Comparison of ENCODE assay signal across 29 mouse cellular contexts in the genomic region with DNA sequence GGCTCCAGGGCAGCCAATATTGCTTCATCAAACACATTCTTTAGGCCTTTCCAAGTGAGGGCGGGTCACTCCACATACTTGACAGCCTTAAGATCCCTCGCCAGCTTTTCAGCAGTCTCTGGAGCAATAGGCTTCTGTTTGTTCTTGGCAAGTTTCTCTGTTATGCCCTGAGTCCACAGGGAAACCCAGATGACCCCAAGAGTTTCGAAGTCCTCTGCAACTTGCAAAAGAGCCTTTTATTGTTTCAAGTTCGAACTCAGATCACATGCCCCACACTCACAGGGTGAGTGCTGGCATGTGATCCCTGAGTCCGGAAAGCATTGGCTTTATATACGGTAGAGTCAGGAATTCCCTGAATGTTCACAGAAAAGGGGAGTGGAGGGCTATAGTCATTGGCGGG. TPM values are rescaled to one million over a fixed set of nuclear protein-coding genes. Genes with fewer than 3 reads are reported as not detected.
DNase-seq lines count a peak whose midpoint lies in the region; ATAC-seq and TF ChIP-seq lines count a peak whose summit lies in the region.
"Had no signal": no experiment of that assay in that cellular context is flagged by ENCODE, and none has a peak within 500 bp of the region (broad histone marks: within the 10 kb centered on the region; RNA-seq: fewer than 3 reads in every experiment).

No protein-coding gene starts in this region.

- H3K4me1 ChIP-seq in lung, embryonic 15.5 days = no peaks in the 10 kb centered on the region
- no peaks in the 10 kb centered on the region for H3K4me1 ChIP-seq in stomach, postnatal 0 days (replicated peaks; ENCODE audit: control insufficient read depth, insufficient read depth)
- H3K4me1 ChIP-seq in liver, embryonic 12.5 days = no peaks in the 10 kb centered on the region
- H3K4me1 ChIP-seq: forebrain, embryonic 10.5 days; heart, embryonic 12.5 days; hindbrain, embryonic 13.5 days; limb, embryonic 12.5 days; liver, embryonic 13.5 days; midbrain, embryonic 12.5 days had no signal

- no peak overlapping the region for H3K4me3 ChIP-seq in lung, embryonic 15.5 days
- no peak overlapping the region for H3K4me3 ChIP-seq in stomach, postnatal 0 days (ENCODE audit: low read depth, low read length)
- no peak overlapping the region for H3K4me3 ChIP-seq in liver, embryonic 12.5 days
- H3K4me3 ChIP-seq: forebrain, embryonic 10.5 days; gastrocnemius, adult 2 months; heart, embryonic 12.5 days; hindbrain, embryonic 13.5 days; limb, embryonic 12.5 days; liver, embryonic 13.5 days; midbrain, embryonic 12.5 days had no signal

- H3K27ac ChIP-seq in lung, embryonic 15.5 days = 0 out of 2 replicates have a peak overlapping the region, but pooled peaks have one; percentile 21
- H3K27ac ChIP-seq in stomach, postnatal 0 days (replicated peaks) = no peak overlapping the region
- no peak overlapping the region for H3K27ac ChIP-seq in liver, embryonic 12.5 days
- H3K27ac ChIP-seq: forebrain, embryonic 10.5 days; gastrocnemius, adult 2 months; hindbrain, embryonic 13.5 days; limb, embryonic 12.5 days; liver, embryonic 13.5 days; midbrain, embryonic 12.5 days had no signal

- no peak overlapping the region for H3K4me2 ChIP-seq in lung, embryonic 15.5 days
- no peak overlapping the region for H3K4me2 ChIP-seq in stomach, postnatal 0 days (replicated peaks; ENCODE audit: low read depth)
- H3K4me2 ChIP-seq in liver, embryonic 12.5 days = no peak overlapping the region
- H3K4me2 ChIP-seq: heart, embryonic 12.5 days; hindbrain, embryonic 13.5 days; limb, embryonic 12.5 days; liver, embryonic 13.5 days; midbrain, embryonic 12.5 days had no signal

- H3K36me3 ChIP-seq in lung, embryonic 15.5 days = no peaks in the 10 kb centered on the region
- no peaks in the 10 kb centered on the region for H3K36me3 ChIP-seq in stomach, postnatal 0 days (ENCODE audit: control insufficient read depth, insufficient read depth, low read length)
- H3K36me3 ChIP-seq in liver, embryonic 12.5 days = no peaks in the 10 kb centered on the region
- H3K36me3 ChIP-seq: forebrain, embryonic 10.5 days; G1E; heart, embryonic 12.5 days; hindbrain, embryonic 13.5 days; limb, embryonic 12.5 days; liver, embryonic 13.5 days; midbrain, embryonic 12.5 days had no signal

- WGBS in lung, embryonic 15.5 days = 58% methylated on average over 7 of the region's 7 CpGs
- WGBS in stomach, postnatal 0 days = 63% methylated on average over 7 of the region's 7 CpGs
- 62% methylated on average over 7 of the region's 7 CpGs for WGBS in liver, embryonic 12.5 days (ENCODE audit: insufficient replicate concordance)

- no peak for ATAC-seq in lung, embryonic 15.5 days (ENCODE audit: borderline replicate concordance, extremely low read depth, low FRiP score, low TSS enrichment)
- ATAC-seq in stomach, postnatal 0 days (ENCODE audit: low FRiP score, low TSS enrichment) = no peak
- no peak for ATAC-seq in liver, embryonic 12.5 days
- ATAC-seq: inflammation-experienced regulatory T-cells, adult 6 months had no signal

- no peaks in the 10 kb centered on the region for H3K27me3 ChIP-seq in lung, embryonic 15.5 days
- H3K27me3 ChIP-seq in stomach, postnatal 0 days (ENCODE audit: control insufficient read depth, insufficient read depth, low read length) = no peaks in the 10 kb centered on the region
- H3K27me3 ChIP-seq in liver, embryonic 12.5 days (replicated peaks) = no peaks in the 10 kb centered on the region
- H3K27me3 ChIP-seq: heart, embryonic 12.5 days; hindbrain, embryonic 13.5 days; limb, embryonic 12.5 days; liver, embryonic 13.5 days; midbrain, embryonic 12.5 days had no signal

- TF ChIP-seq EP300 in stomach, postnatal 0 days (optimal IDR thresholded peaks at IDR 0.05) = no peak

- DNase-seq in adrenal gland, adult 2 months = peak; percentile 8
- DNase-seq in adrenal gland, postnatal 4 days (ENCODE audit: low spot score in 2 of 2) = no peak
- peak; percentile 62 for DNase-seq in adipocyte (ENCODE audit: low spot score)
- peak; percentile 34 to 67 for DNase-seq in lung, postnatal 4 days
- DNase-seq in stomach, postnatal 0 days (ENCODE audit: low spot score) = no peak
- no peak for DNase-seq in kidney, postnatal 36 days
- DNase-seq: cerebellum, postnatal 10 days; embryo, embryonic 11 days; gastrocnemius, adult 2 months; heart, postnatal 14 days; kidney, postnatal 4 days; liver, embryonic 13.5 days; retina, postnatal 1 day; thymus, postnatal 36 days had no signal

- H3K9ac ChIP-seq in lung, embryonic 15.5 days = no peak overlapping the region
- H3K9ac ChIP-seq in stomach, postnatal 0 days (ENCODE audit: low read length) = no peak overlapping the region
- H3K9ac ChIP-seq in liver, embryonic 12.5 days = no peak overlapping the region
- H3K9ac ChIP-seq: heart, embryonic 12.5 days; hindbrain, embryonic 13.5 days; limb, embryonic 12.5 days; liver, embryonic 13.5 days; midbrain, embryonic 12.5 days had no signal

- no peaks in the 10 kb centered on the region for H3K9me3 ChIP-seq in lung, embryonic 15.5 days
- H3K9me3 ChIP-seq in stomach, postnatal 0 days (ENCODE audit: control insufficient read depth, low read length) = no peaks in the 10 kb centered on the region; the same call in 1 of the 2 replicates
- H3K9me3 ChIP-seq in liver, embryonic 12.5 days (replicated peaks) = peaks cover 3% of the 10 kb centered on the region; the same call in 1 of the 2 replicates
- H3K9me3 ChIP-seq: G1E had no signal

- TF ChIP-seq CTCF in stomach, postnatal 0 days (IDR thresholded peaks at IDR 0.05; ENCODE audit: low read depth) = no peak

RNA-seq across cellular contexts. Expression of a gene that starts 24.8 kb away (rescaled TPM):
- not detected for total RNA-seq in adrenal gland, adult 2 months (2021)
- polyA plus RNA-seq in adrenal gland, adult 2 months (2012; rRNA removed) = not detected in 2 replicates
- total RNA-seq in adrenal gland, postnatal 4 days (2021) = not detected
- not detected in 2 replicates for polyA plus RNA-seq in lung, embryonic 15.5 days (2015; fragmentation: Nextera tagmentation; extraction: Ambion mirVana)
- polyA plus RNA-seq in stomach, postnatal 0 days (2015; fragmentation: Nextera tagmentation; extraction: Ambion mirVana) = not detected in 2 replicates
- not detected in 2 replicates for polyA plus RNA-seq in liver, embryonic 12.5 days (2016; fragmentation: Nextera tagmentation; extraction: Ambion mirVana)
- total RNA-seq: gastrocnemius, adult 2 months; heart, postnatal 14 days; layer of hippocampus, postnatal 10 days; monocyte, adult 5-6 weeks had no signal
- polyA plus RNA-seq: embryonic facial prominence, embryonic 14.5 days; forebrain, embryonic 10.5 days; G1E; heart, embryonic 12.5 days; hindbrain, embryonic 13.5 days; inflammation-experienced regulatory T-cells, adult 6 months; kidney, embryonic 14.5 days; limb, embryonic 12.5 days; liver, embryonic 13.5 days; midbrain, embryonic 12.5 days; neural tube, embryonic 11.5 days; small intestine, adult 2 months had no signal

RNA-seq across cellular contexts. Expression of a gene that starts 28.1 kb away (rescaled TPM):
- not detected for total RNA-seq in adrenal gland, adult 2 months (2021)
- not detected in 2 replicates for polyA plus RNA-seq in adrenal gland, adult 2 months (2012; rRNA removed)
- total RNA-seq in adrenal gland, postnatal 4 days (2021) = not detected
- not detected in 2 replicates for polyA plus RNA-seq in lung, embryonic 15.5 days (2015; fragmentation: Nextera tagmentation; extraction: Ambion mirVana)
- polyA plus RNA-seq in stomach, postnatal 0 days (2015; fragmentation: Nextera tagmentation; extraction: Ambion mirVana) = not detected in 2 replicates
- not detected in 2 replicates for polyA plus RNA-seq in liver, embryonic 12.5 days (2016; fragmentation: Nextera tagmentation; extraction: Ambion mirVana)
- total RNA-seq: G1E; gastrocnemius, adult 2 months; heart, postnatal 14 days; layer of hippocampus, postnatal 10 days; monocyte, adult 5-6 weeks had no signal
- polyA plus RNA-seq: embryonic facial prominence, embryonic 14.5 days; forebrain, embryonic 10.5 days; G1E; heart, embryonic 12.5 days; hindbrain, embryonic 13.5 days; inflammation-experienced regulatory T-cells, adult 6 months; kidney, embryonic 14.5 days; limb, embryonic 12.5 days; liver, embryonic 13.5 days; midbrain, embryonic 12.5 days; neural tube, embryonic 11.5 days; small intestine, adult 2 months had no signal

RNA-seq across cellular contexts. Expression of a gene that starts 41.1 kb away (rescaled TPM):
- not detected for total RNA-seq in adrenal gland, adult 2 months (2021)
- 0.06 TPM in 1 of 2 replicates, not detected in the other for polyA plus RNA-seq in adrenal gland, adult 2 months (2012; rRNA removed)
- total RNA-seq in adrenal gland, postnatal 4 days (2021) = not detected
- not detected in 2 replicates for polyA plus RNA-seq in lung, embryonic 15.5 days (2015; fragmentation: Nextera tagmentation; extraction: Ambion mirVana)
- polyA plus RNA-seq in stomach, postnatal 0 days (2015; fragmentation: Nextera tagmentation; extraction: Ambion mirVana) = 0.04 and 0.06 TPM in 2 replicates
- not detected in 2 replicates for polyA plus RNA-seq in liver, embryonic 12.5 days (2016; fragmentation: Nextera tagmentation; extraction: Ambion mirVana)
- total RNA-seq: gastrocnemius, adult 2 months; heart, postnatal 14 days; layer of hippocampus, postnatal 10 days; monocyte, adult 5-6 weeks had no signal
- polyA plus RNA-seq: embryonic facial prominence, embryonic 14.5 days; forebrain, embryonic 10.5 days; G1E; heart, embryonic 12.5 days; hindbrain, embryonic 13.5 days; kidney, embryonic 14.5 days; limb, embryonic 12.5 days; liver, embryonic 13.5 days; midbrain, embryonic 12.5 days; neural tube, embryonic 11.5 days had no signal

RNA-seq across cellular contexts. Expression of a gene that starts 52.4 kb away (rescaled TPM):
- not detected for total RNA-seq in adrenal gland, adult 2 months (2021)
- not detected in 2 replicates for polyA plus RNA-seq in adrenal gland, adult 2 months (2012; rRNA removed)
- total RNA-seq in adrenal gland, postnatal 4 days (2021) = not detected
- not detected in 2 replicates for polyA plus RNA-seq in lung, embryonic 15.5 days (2015; fragmentation: Nextera tagmentation; extraction: Ambion mirVana)
- 0.02 TPM in 1 of 2 replicates, not detected in the other for polyA plus RNA-seq in stomach, postnatal 0 days (2015; fragmentation: Nextera tagmentation; extraction: Ambion mirVana)
- not detected in 2 replicates for polyA plus RNA-seq in liver, embryonic 12.5 days (2016; fragmentation: Nextera tagmentation; extraction: Ambion mirVana)
- total RNA-seq: gastrocnemius, adult 2 months; heart, postnatal 14 days; layer of hippocampus, postnatal 10 days; monocyte, adult 5-6 weeks had no signal
- polyA plus RNA-seq: embryonic facial prominence, embryonic 14.5 days; forebrain, embryonic 10.5 days; G1E; heart, embryonic 12.5 days; hindbrain, embryonic 13.5 days; inflammation-experienced regulatory T-cells, adult 6 months; kidney, embryonic 14.5 days; limb, embryonic 12.5 days; liver, embryonic 13.5 days; midbrain, embryonic 12.5 days; neural tube, embryonic 11.5 days; small intestine, adult 2 months had no signal

Comparison
In these comparisons a context has a peak if more than half of its experiments do, and no peak if none do; other contexts are left out.
1. DNase-seq: peak in adrenal gland, adult 2 months (single experiment), adipocyte (single experiment) and lung, postnatal 4 days (2 of 2); none in adrenal gland, postnatal 4 days (0 of 2), stomach, postnatal 0 days (single experiment) and kidney, postnatal 36 days (0 of 2).